Mouse (Mus musculus): ENCODE data around the gene Ovgp1.
"Not testable (repeated sequence)": the region's sequence is repeated elsewhere in the genome, so short reads cannot be mapped to it uniquely, and the experiment has no call there.

Ovgp1 gene

DNA sequence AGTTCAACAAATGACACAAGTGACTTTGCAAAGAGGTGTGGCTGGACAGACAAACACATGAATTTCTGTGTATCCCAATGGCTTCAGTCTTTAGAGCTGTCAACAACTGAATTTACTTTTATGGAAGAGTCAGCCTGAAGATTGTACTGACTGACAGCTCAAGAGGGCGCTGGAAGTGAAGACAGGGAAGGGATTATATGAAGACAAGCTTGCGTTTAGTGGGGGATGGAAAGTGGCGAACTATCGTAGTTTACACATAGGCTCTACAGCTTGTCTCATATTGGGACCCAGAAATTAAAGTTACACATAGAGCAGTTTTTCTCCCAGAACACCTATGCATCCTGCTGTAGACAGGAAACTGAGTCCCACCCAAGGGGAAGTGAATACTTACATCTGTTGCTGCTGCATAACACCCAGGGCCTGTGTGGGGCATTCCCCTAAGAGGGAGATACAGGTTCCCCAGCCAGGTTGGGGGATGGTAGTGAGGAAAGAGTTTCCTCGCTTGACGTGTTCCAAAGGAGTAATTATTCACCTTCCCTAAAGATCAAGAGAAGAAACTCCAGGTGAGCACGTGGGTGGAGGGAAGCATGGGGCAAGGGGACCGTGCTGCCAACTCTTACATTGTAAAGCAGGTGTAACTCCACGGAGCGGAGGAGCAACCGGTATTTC, 27.3 kb downstream of the Ovgp1 start:
- no peak for DNase-seq

DNA sequence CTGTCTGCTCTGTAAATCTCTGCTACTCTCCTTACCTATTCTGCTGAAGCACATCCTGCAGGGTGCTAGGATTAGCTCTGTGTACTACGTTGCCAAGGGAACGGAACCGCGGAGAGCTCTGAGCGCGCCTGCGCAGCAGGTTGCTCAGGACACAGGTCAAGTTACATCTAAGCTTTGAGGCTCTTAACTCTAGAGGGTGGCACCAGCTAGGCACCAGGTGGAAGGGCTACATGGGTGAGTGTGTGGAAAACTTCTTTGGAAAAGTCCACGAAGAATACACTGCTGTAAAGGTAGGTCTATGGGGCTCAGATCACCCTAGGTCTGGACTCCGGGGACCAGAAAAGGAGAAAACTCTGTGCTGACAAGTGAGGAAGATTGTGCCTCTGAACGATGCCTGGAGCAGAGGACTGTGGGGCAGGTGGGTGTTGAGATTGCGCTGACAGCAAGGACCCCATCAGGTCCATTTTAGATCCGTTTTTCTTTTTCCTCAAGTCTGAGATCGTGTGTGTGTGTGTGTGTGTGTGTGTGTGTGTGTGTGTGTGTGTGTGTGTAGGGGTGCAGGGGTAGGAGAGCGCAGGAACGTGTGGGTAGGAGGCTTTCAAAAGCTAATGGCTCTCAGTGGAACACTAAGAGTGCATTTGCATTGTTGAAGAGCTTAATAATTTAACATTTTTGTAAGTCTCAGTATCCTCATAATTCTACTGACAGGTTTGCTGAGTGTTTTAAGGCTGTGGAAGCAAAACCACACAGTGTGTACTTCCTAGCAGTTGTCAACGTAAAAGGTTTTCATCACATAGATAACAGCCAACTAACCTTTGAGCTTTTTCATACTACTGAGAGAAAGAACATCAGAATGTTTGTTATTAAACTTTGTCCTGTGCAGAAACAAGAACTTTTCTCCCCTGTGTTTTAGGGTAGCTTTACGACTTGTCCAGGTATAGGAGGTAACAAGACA, 28.2 kb downstream of the Ovgp1 start:
- peak; percentile 22 for DNase-seq

DNA sequence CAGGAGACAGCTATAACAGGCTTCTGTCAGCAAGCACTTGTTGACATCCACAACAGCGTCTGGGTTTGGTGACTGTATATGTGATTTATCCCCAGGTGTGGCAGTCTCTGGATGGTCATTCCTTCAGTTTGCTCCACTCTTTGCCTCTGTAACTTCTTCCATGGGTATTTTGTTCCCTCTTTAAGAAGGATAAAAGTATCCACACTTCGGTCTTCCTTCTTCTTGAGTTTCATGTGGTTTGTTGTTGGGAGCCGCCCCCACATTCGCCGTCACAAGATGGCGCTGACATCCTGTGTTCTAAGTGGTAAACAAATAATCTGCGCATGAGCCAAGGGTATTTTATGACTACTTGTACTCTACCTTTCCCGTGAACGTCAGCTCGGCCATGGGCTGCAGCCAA, 29.8 kb downstream of the Ovgp1 start:
- DNase-seq, result not testable (repeated sequence)

GRCm38 (mm10) chr3:106014546-106014945, 41.0 kb downstream of the Ovgp1 start, which contains the start of gene Pifo:
Pifo (minus strand) TSS chr3:106014646.
- no peak for DNase-seq

- no peak for DNase-seq
Observed at GRCm38 (mm10) chr3:106021840-106022239, 48.3 kb downstream of the Ovgp1 start.

- DNase-seq, result no peak
Observed at GRCm38 (mm10) chr3:106024135-106024534, 50.6 kb downstream of the Ovgp1 start.

DNA sequence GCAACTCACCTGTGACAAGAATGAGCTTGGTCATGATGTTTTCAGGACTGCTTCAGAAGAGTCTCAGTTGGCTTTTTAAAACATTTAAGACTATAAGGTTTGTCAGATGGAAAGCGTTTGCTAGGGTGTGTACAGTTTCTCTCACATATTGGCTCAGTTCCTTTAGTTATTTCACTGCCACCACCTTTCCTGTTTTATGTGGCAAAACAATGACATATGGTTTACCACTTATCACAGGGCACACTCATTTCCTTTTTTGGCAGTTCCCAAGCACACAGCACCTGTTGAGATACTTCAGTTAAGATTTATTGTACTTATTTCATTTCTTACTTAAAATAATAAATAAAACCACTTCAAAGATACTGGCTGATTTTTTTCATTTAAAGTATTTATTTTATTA, 59.3 kb downstream of the Ovgp1 start, which contains the start of gene Chil5:
Chil5 (minus strand) TSS at position 34 of the 400 bp plus-strand sequence.
- DNase-seq, result no peak
